Mouse (Mus musculus) stomach, embryonic 16.5 days (tissue): ENCODE measurements at regions not wholly inside any gene's neighbourhood (a gene's known extent, or its start where the extent isn't known, plus 50 kb on each side); places are given as distances from the start of the nearest gene placed in this dataset.
"Not testable (repeated sequence)": the region's sequence is repeated elsewhere in the genome, so short reads cannot be mapped to it uniquely, and the experiment has no call there.

ENCODE experiments used
- ATAC-seq: fragments of 200-750 bp; cut with Nextera tagmentation; 2 replicates; pipeline ENCODE4 v1.8.0; 2017; ENCODE audit warnings: moderate number of reproducible peaks, moderate TSS enrichment; ENCODE audit not compliant: insufficient read depth, low FRiP score
- H3K27ac ChIP-seq: fragments of 300-500 bp; sonication (generic); 2 replicates; pipeline ENCODE4 v1.5.1; 2014; ENCODE audit warnings: low read length
- H3K27me3 ChIP-seq: fragments of 300-500 bp; sonication (generic); 2 replicates; pipeline ENCODE4 v1.6.1; 2014; ENCODE audit warnings: low read length, control low read depth, mixed read lengths; ENCODE audit not compliant: control insufficient read depth, insufficient read depth
- H3K36me3 ChIP-seq: fragments of 300-500 bp; sonication (generic); 2 replicates; pipeline ENCODE4 v1.6.1; 2014; ENCODE audit warnings: low read length; ENCODE audit not compliant: control insufficient read depth, insufficient read depth
- H3K4me1 ChIP-seq: fragments of 300-500 bp; sonication (generic); 2 replicates; pipeline ENCODE4 v1.6.1; 2014; ENCODE audit warnings: low read length, control low read depth, mixed read lengths; ENCODE audit not compliant: control insufficient read depth, insufficient read depth
- H3K4me2 ChIP-seq: fragments of 300-500 bp; sonication (generic); 2 replicates; pipeline ENCODE4 v1.6.1; 2014; ENCODE audit warnings: low read depth, low read length, mixed read lengths
- H3K4me3 ChIP-seq: fragments of 300-500 bp; sonication (generic); replicated peaks from 2 replicates; pipeline ENCODE4 v1.5.1; 2014; ENCODE audit warnings: mild to moderate bottlenecking, low read length
- H3K9ac ChIP-seq: fragments of 300-500 bp; sonication (generic); 2 replicates; pipeline ENCODE4 v1.6.1; 2014; ENCODE audit warnings: low read length
- H3K9me3 ChIP-seq: fragments of 300-500 bp; sonication (generic); replicated peaks from 2 replicates; pipeline ENCODE4 v1.6.1; 2016; ENCODE audit warnings: low read length, control low read depth; ENCODE audit not compliant: control insufficient read depth
- WGBS: fragments of 180-500 bp; shearing (Covaris S2); extraction: QIAGEN DNeasy Blood & Tissue Kit; methylation state at CpG from one replicate; pipeline ENCODE4 v1.1.7; 2014; 5-methylcytosine and 5-hydroxymethylcytosine counted together

GRCm38 (mm10) chr14:87612871-87613270, 196.4 kb downstream of the Tdrd3 start:
- Histone ChIP-seq H3K4me2 (no peak overlapping the region), H3K4me3 (no peak overlapping the region), H3K36me3 (no peaks in the 10 kb centered on the region), H3K9me3 (no peaks in the 10 kb centered on the region), H3K9ac (no peak overlapping the region), H3K27me3 (no peaks in the 10 kb centered on the region), H3K27ac (no peak overlapping the region), H3K4me1 (no peaks in the 10 kb centered on the region)
- ATAC-seq = no peak
- WGBS = 83% methylated on average over 4 of the region's 4 CpGs

DNA sequence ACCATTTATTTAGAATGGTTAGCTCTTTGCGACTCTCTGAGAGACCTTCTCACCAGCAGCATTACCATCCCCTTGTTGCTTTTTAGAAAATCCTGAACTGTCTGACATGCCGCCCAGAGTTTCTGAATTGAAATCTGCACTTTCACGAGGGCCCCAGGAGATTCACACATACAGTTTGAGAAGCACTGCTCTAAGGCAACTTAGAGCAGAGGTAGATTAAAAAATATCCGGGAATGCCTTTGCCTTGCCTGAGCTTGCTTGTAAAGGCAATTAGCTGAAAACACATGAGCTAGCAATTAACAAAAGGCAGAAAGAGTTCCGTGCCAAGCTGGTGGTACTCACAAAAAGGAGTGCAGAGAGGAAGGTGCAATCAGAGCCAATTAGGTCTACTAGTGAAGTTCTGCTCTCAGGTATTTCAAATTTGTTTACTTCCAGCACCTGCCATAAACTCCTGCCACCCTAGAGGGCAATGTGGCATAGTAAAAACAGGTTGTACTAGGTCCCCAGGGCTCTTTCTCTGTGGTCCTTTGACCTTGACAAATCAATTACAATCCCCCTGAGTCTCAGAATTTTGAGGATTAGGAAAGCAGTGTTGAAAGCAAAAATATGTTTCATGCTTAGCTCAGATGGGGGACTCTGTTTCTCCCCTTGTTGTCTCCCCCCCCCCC, 203.1 kb downstream of the Tdrd3 start:
- 64% methylated on average over 5 of the region's 5 CpGs for WGBS

DNA sequence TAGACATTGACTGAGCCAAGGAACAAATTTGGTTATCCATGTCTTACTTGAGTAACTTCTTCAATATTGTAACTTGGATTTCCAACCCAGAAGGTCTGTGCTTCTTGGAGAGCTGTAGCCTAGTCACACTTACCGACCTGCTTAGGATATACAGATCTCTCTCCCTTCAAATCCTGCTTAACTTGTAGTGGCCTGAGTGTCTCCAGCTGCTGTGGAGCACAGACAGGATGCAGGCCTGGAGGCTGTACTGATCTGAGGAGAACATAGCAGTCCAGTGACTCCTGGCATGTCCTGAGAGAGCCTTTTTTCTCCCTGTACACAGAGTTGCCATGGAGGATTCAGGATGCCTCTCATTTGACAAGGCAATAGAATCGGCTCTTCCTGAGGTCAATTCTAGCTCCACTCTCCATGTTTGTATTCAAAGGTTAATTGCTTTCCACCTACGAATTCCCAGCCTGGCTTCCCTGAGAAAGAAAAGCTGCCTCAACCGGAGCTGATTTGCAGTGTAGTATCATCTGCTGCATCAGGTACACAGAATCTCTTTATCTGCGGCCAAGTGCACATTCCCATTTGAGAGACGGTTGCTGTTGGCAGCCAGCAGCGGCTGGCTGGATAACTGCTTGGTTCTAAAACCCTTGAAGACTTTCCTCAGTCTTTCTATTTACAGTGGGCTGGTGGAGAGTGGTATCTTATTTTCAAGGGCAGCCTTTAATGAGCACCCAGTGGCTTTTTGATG, 214.8 kb downstream of the Tdrd3 start:
- 51% methylated on average over 7 of the region's 7 CpGs for WGBS
- no peak overlapping the region for H3K9ac ChIP-seq
- ATAC-seq = peak; percentile 58

More for the DNA sequence above, 203.1 kb downstream of the Tdrd3 start:
- no peaks in the 10 kb centered on the region for H3K27me3 ChIP-seq
- H3K4me2 ChIP-seq = no peak overlapping the region
- no peaks in the 10 kb centered on the region for H3K36me3 ChIP-seq
- H3K9ac ChIP-seq = no peak overlapping the region
- H3K4me1 ChIP-seq = no peaks in the 10 kb centered on the region
- no peak overlapping the region for H3K4me3 ChIP-seq
- H3K27ac ChIP-seq = no peak overlapping the region
- no peak for ATAC-seq
- H3K9me3 ChIP-seq = no peaks in the 10 kb centered on the region

DNA sequence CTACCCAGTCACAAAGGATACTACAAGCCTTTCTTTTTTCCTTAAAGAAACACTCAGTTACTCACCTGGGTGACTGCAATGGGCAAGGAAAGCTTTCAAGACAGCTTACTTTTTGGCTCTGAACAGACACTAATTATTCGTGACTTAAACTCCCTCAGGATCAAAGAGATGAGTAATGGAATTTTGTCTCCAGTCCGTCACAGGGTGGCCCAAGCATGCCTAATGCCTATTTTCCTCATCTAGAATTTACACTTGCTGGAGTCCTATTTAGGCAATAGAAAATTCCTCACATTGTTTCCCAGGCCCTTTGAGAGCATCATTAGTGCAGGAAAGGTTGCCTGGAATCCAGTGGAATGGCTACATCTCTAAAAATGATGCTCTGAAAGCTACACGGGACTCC, 218.2 kb downstream of the Tdrd3 start:
- Histone ChIP-seq H3K36me3 (no peaks in the 10 kb centered on the region), H3K27me3 (no peaks in the 10 kb centered on the region), H3K4me2 (no peak overlapping the region), H3K27ac (no peak overlapping the region), H3K9ac (no peak overlapping the region), H3K9me3 (no peaks in the 10 kb centered on the region), H3K4me1 (no peaks in the 10 kb centered on the region), H3K4me3 (no peak overlapping the region)
- no peak for ATAC-seq
- 44% methylated on average over 3 of the region's 3 CpGs for WGBS

More for the DNA sequence above, 214.8 kb downstream of the Tdrd3 start:
- Histone ChIP-seq H3K4me2 (no peak overlapping the region), H3K27ac (no peak overlapping the region), H3K36me3 (no peaks in the 10 kb centered on the region), H3K4me1 (no peaks in the 10 kb centered on the region), H3K9me3 (no peaks in the 10 kb centered on the region), H3K27me3 (no peaks in the 10 kb centered on the region), H3K4me3 (no peak overlapping the region)

DNA sequence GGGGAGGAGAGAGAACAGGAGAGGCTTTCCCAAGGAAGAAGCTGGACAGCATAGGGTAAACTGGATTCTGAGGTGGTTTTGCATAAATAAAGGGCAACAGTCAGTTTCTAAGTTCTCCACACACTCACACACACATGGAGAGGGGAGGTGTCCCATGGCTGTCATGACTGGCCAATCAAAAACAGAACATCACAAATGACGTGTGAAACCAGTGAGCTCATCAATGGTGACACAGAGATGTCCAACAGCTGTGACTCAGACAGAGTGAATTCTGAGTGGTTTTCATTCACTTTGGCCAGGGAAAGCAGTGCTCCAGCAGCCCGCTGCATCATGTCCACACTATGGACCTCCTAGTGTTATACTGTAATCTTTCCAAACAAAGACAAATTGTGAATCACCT, 220.7 kb downstream of the Tdrd3 start:
- Histone ChIP-seq H3K9me3 (no peaks in the 10 kb centered on the region), H3K9ac (no peak overlapping the region), H3K27me3 (no peaks in the 10 kb centered on the region), H3K36me3 (no peaks in the 10 kb centered on the region), H3K4me1 (no peaks in the 10 kb centered on the region), H3K4me2 (no peak overlapping the region), H3K27ac (no peak overlapping the region), H3K4me3 (no peak overlapping the region)
- WGBS = 82% methylated on average over 2 of the region's 2 CpGs
- ATAC-seq = no peak

- H3K27ac ChIP-seq = no peak overlapping the region
- 86% methylated on average over 2 of the region's 2 CpGs for WGBS
- no peaks in the 10 kb centered on the region for H3K36me3 ChIP-seq
- H3K4me2 ChIP-seq = no peak overlapping the region
- no peaks in the 10 kb centered on the region for H3K4me1 ChIP-seq
- no peaks in the 10 kb centered on the region for H3K9me3 ChIP-seq
- no peak overlapping the region for H3K9ac ChIP-seq
- H3K4me3 ChIP-seq = no peak overlapping the region
- no peaks in the 10 kb centered on the region for H3K27me3 ChIP-seq
- ATAC-seq = no peak
Observed at GRCm38 (mm10) chr14:87667910-87668309, 251.5 kb downstream of the Tdrd3 start.

- no peaks in the 10 kb centered on the region for H3K9me3 ChIP-seq
- H3K27ac ChIP-seq = no peak overlapping the region
- H3K4me2 ChIP-seq = no peak overlapping the region
- H3K36me3 ChIP-seq = no peaks in the 10 kb centered on the region
- H3K4me3 ChIP-seq = no peak overlapping the region
- H3K4me1 ChIP-seq = no peaks in the 10 kb centered on the region
- no peaks in the 10 kb centered on the region for H3K27me3 ChIP-seq
- no peak for ATAC-seq
- H3K9ac ChIP-seq = no peak overlapping the region
- WGBS = 84% methylated on average over 2 of the region's 2 CpGs
Observed at GRCm38 (mm10) chr14:87669496-87669895, 253.1 kb downstream of the Tdrd3 start.

GRCm38 (mm10) chr14:87680788-87681187, 264.3 kb downstream of the Tdrd3 start:
- 69% methylated on average over 3 of the region's 3 CpGs for WGBS
- Histone ChIP-seq H3K36me3 (no peaks in the 10 kb centered on the region), H3K27me3 (no peaks in the 10 kb centered on the region), H3K9ac (no peak overlapping the region), H3K4me1 (no peaks in the 10 kb centered on the region), H3K27ac (no peak overlapping the region), H3K9me3 (no peaks in the 10 kb centered on the region), H3K4me3 (no peak overlapping the region), H3K4me2 (no peak overlapping the region)
- ATAC-seq = no peak

GRCm38 (mm10) chr14:87683091-87683806, 266.8 kb downstream of the Tdrd3 start:
- not testable (repeated sequence) for H3K4me1 ChIP-seq, H3K27me3 ChIP-seq, H3K4me3 ChIP-seq, H3K27ac ChIP-seq, H3K4me2 ChIP-seq, H3K9me3 ChIP-seq, H3K36me3 ChIP-seq, H3K9ac ChIP-seq, ATAC-seq
- WGBS = 80% methylated on average over 4 of the region's 4 CpGs
